18 mouse cellular contexts compared by ENCODE assay signal in the genomic region with DNA sequence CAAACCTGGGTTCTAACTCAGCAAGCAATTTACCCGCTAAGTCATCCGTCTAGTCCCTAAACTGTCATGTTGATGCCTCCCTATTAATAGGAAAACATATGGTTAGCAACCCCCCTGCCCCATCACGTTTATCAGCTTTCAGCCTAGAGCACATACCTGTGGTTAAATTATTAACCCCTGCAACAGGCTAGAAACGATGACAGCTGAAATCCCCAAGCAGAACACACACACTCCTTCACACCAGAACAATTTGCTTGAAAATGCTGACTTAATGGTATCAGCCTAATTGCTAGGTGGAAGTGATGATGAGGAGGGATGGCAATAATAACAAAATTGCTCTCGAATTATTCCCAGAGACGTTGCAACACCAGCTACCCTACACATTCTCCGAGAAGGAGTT. TPM values are rescaled to one million over a fixed set of nuclear protein-coding genes. Genes with fewer than 3 reads are reported as not detected.
A peak's percentile ranks its signal among the peaks of the same experiment; 100 is the strongest.
DNase-seq lines count a peak whose midpoint lies in the region; ATAC-seq lines count a peak whose summit lies in the region.
"Had no signal": no experiment of that assay in that cellular context is flagged by ENCODE, and none has a peak within 500 bp of the region (broad histone marks: within the 10 kb centered on the region; RNA-seq: fewer than 3 reads in every experiment).

No protein-coding gene starts in this region.

- H3K27ac ChIP-seq in heart, embryonic 13.5 days (replicated peaks) = 0 out of 2 replicates have a peak overlapping the region, but pooled peaks have one; percentile 24
- H3K27ac ChIP-seq in embryonic facial prominence, embryonic 13.5 days = peak overlapping the region; percentile 81
- H3K27ac ChIP-seq in intestine, embryonic 14.5 days (ENCODE audit: low read depth) = 0 out of 2 replicates have a peak overlapping the region, but pooled peaks have one; percentile 29
- 0 out of 2 replicates have a peak overlapping the region, but pooled peaks have one; percentile 72 for H3K27ac ChIP-seq in stomach, embryonic 15.5 days
- H3K27ac ChIP-seq: forebrain, embryonic 10.5 days; left cerebral cortex, adult 2 months; liver, embryonic 13.5 days had no signal

- no peak for ATAC-seq in heart, embryonic 13.5 days (ENCODE audit: extremely low read depth, insufficient number of reproducible peaks, low FRiP score, low TSS enrichment)
- no peak for ATAC-seq in embryonic facial prominence, embryonic 13.5 days (ENCODE audit: insufficient number of reproducible peaks, insufficient read depth, low FRiP score, low TSS enrichment, low read depth)
- 0 out of 2 replicates have a peak, but pooled peaks have one; percentile 28 for ATAC-seq in intestine, embryonic 14.5 days (replicated peaks; ENCODE audit: low FRiP score, low TSS enrichment, low read depth)
- ATAC-seq in stomach, embryonic 15.5 days (ENCODE audit: insufficient read depth, low FRiP score, low read depth) = no peak

- DNase-seq in heart, adult 9 months (ENCODE audit: low spot score in 2 of 2) = no peak
- no peak for DNase-seq in intestine, embryonic 14.5 days (ENCODE audit: low spot score)
- DNase-seq in right cerebral cortex, adult 2 months (ENCODE audit: low spot score in 2 of 2) = no peak
- no peak for DNase-seq in ovary, postnatal 14 days (ENCODE audit: low spot score)
- DNase-seq: B cell, adult 2 months; cerebellum, adult 18-20 months; kidney, postnatal 10 days; liver, embryonic 13.5 days; lung, embryonic 14.5 days; lung, postnatal 36 days; right cerebral cortex, adult 18-20 months; thymus, adult 2 months had no signal

- no peak overlapping the region for H3K4me3 ChIP-seq in heart, embryonic 13.5 days
- no peak overlapping the region for H3K4me3 ChIP-seq in embryonic facial prominence, embryonic 13.5 days
- H3K4me3 ChIP-seq in intestine, embryonic 14.5 days (ENCODE audit: low read depth, low read length) = no peak overlapping the region
- H3K4me3 ChIP-seq in stomach, embryonic 15.5 days (replicated peaks) = no peak overlapping the region
- H3K4me3 ChIP-seq: forebrain, embryonic 10.5 days; hindbrain, embryonic 12.5 days; left cerebral cortex, adult 2 months; liver, embryonic 13.5 days had no signal

- no peaks in the 10 kb centered on the region for H3K9me3 ChIP-seq in heart, embryonic 13.5 days
- H3K9me3 ChIP-seq in embryonic facial prominence, embryonic 13.5 days = no peaks in the 10 kb centered on the region
- no peaks in the 10 kb centered on the region for H3K9me3 ChIP-seq in intestine, embryonic 14.5 days (ENCODE audit: control insufficient read depth, low read length)
- no peaks in the 10 kb centered on the region for H3K9me3 ChIP-seq in stomach, embryonic 15.5 days
- H3K9me3 ChIP-seq: forebrain, embryonic 10.5 days; hindbrain, embryonic 12.5 days; liver, embryonic 13.5 days had no signal

- no peaks in the 10 kb centered on the region for H3K36me3 ChIP-seq in heart, embryonic 13.5 days
- H3K36me3 ChIP-seq in embryonic facial prominence, embryonic 13.5 days = no peaks in the 10 kb centered on the region
- H3K36me3 ChIP-seq in intestine, embryonic 14.5 days (ENCODE audit: control insufficient read depth, insufficient read depth, low read length) = no peaks in the 10 kb centered on the region
- H3K36me3 ChIP-seq in stomach, embryonic 15.5 days = no peaks in the 10 kb centered on the region
- H3K36me3 ChIP-seq: forebrain, embryonic 10.5 days; hindbrain, embryonic 12.5 days; liver, embryonic 13.5 days had no signal

- 65% methylated on average over 7 of the region's 7 CpGs for WGBS in heart, embryonic 13.5 days
- WGBS in embryonic facial prominence, embryonic 13.5 days = 52% methylated on average over 7 of the region's 7 CpGs
- 43% methylated on average over 7 of the region's 7 CpGs for WGBS in intestine, embryonic 14.5 days
- WGBS in stomach, embryonic 15.5 days = 47% methylated on average over 7 of the region's 7 CpGs

- no peak overlapping the region for H3K4me2 ChIP-seq in heart, embryonic 13.5 days
- H3K4me2 ChIP-seq in embryonic facial prominence, embryonic 13.5 days = no peak overlapping the region
- H3K4me2 ChIP-seq in intestine, embryonic 14.5 days (ENCODE audit: low read length) = no peak overlapping the region
- H3K4me2 ChIP-seq in stomach, embryonic 15.5 days = no peak overlapping the region; the same call in 1 of the 2 replicates
- H3K4me2 ChIP-seq: hindbrain, embryonic 12.5 days; liver, embryonic 13.5 days; lung, embryonic 14.5 days had no signal

- H3K27me3 ChIP-seq in heart, embryonic 13.5 days (replicated peaks) = no peaks in the 10 kb centered on the region
- H3K27me3 ChIP-seq in embryonic facial prominence, embryonic 13.5 days = no peaks in the 10 kb centered on the region
- H3K27me3 ChIP-seq in intestine, embryonic 14.5 days (replicated peaks; ENCODE audit: control insufficient read depth, insufficient read depth, low read length) = no peaks in the 10 kb centered on the region
- no peaks in the 10 kb centered on the region for H3K27me3 ChIP-seq in stomach, embryonic 15.5 days (replicated peaks)
- H3K27me3 ChIP-seq: hindbrain, embryonic 12.5 days; liver, embryonic 13.5 days had no signal

- 0 out of 2 replicates have a peak overlapping the region, but pooled peaks have one; percentile 14 for H3K9ac ChIP-seq in heart, embryonic 13.5 days
- no peak overlapping the region for H3K9ac ChIP-seq in embryonic facial prominence, embryonic 13.5 days
- no peak overlapping the region for H3K9ac ChIP-seq in intestine, embryonic 14.5 days (ENCODE audit: low read length)
- no peak overlapping the region for H3K9ac ChIP-seq in stomach, embryonic 15.5 days
- H3K9ac ChIP-seq: hindbrain, embryonic 12.5 days; liver, embryonic 13.5 days; lung, embryonic 14.5 days had no signal

- H3K4me1 ChIP-seq in heart, embryonic 13.5 days = peaks cover 36% of the 10 kb centered on the region
- H3K4me1 ChIP-seq in embryonic facial prominence, embryonic 13.5 days = peaks cover 25% of the 10 kb centered on the region
- H3K4me1 ChIP-seq in intestine, embryonic 14.5 days (replicated peaks; ENCODE audit: control insufficient read depth, insufficient read depth, low read length) = peaks cover 4% of the 10 kb centered on the region; the same call in 1 of the 2 replicates
- H3K4me1 ChIP-seq in stomach, embryonic 15.5 days = 0 out of 2 replicates have a peak, but pooled peaks cover 14% of the 10 kb centered on the region
- H3K4me1 ChIP-seq: hindbrain, embryonic 12.5 days had no signal

RNA-seq across cellular contexts. Expression of gene Tpm1, which starts 42.4 kb away (rescaled TPM):
- 3,954 and 4,354 TPM in 2 replicates for polyA plus RNA-seq in heart, embryonic 13.5 days (2015; fragmentation: Nextera tagmentation; extraction: Ambion mirVana)
- 818 and 902 TPM in 2 replicates for polyA plus RNA-seq in embryonic facial prominence, embryonic 13.5 days (2015; fragmentation: Nextera tagmentation; extraction: Ambion mirVana)
- 1,186 and 1,326 TPM in 2 replicates for polyA plus RNA-seq in intestine, embryonic 14.5 days (2014; fragmentation: Nextera tagmentation; extraction: Ambion mirVana)
- polyA plus RNA-seq in stomach, embryonic 15.5 days (2015; fragmentation: Nextera tagmentation; extraction: Ambion mirVana) = 1,038 and 1,102 TPM in 2 replicates

Comparison
In these comparisons a context has a peak if more than half of its experiments do, and no peak if none do; other contexts are left out.
1. H3K27ac ChIP-seq: peak in every context shown above with its lines; median percentile 81 in embryonic facial prominence, embryonic 13.5 days; 72 in stomach, embryonic 15.5 days; 29 in intestine, embryonic 14.5 days; 24 in heart, embryonic 13.5 days.